Comparison of ENCODE assay signal across 12 mouse cellular contexts in the genomic region with DNA sequence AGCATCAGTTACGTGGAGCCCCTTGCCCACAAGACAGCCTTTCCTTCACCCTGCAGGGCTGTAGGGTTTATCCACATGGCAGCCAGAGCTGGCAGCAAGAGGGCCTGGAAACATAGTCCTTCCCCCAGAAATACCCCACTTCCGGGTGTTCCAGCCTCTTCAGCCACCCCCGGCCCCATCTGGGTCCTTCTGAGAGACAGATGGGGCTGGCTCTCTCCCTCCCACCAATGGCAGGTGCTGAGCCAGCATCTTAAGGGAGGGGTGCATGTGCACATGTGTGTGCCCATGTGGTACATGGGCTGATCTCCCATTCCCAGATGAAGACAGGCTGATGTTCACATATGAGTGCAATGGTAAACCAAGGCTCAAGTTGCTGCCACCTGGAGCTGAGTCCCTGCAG. TPM values are rescaled to one million over a fixed set of nuclear protein-coding genes. Genes with fewer than 3 reads are reported as not detected.
DNase-seq lines count a peak whose midpoint lies in the region; ATAC-seq lines count a peak whose summit lies in the region.
"Had no signal": no experiment of that assay in that cellular context is flagged by ENCODE, and none has a peak within 500 bp of the region (broad histone marks: within the 10 kb centered on the region; RNA-seq: fewer than 3 reads in every experiment).

No protein-coding gene starts in this region.

- H3K9ac ChIP-seq in forebrain, embryonic 15.5 days (replicated peaks) = no peak overlapping the region
- no peak overlapping the region for H3K9ac ChIP-seq in forebrain, embryonic 13.5 days
- 0 out of 2 replicates have a peak overlapping the region, but pooled peaks have one; percentile 26 for H3K9ac ChIP-seq in midbrain, embryonic 16.5 days (ENCODE audit: low read depth, low read length)
- no peak overlapping the region for H3K9ac ChIP-seq in midbrain, embryonic 13.5 days (replicated peaks)

- DNase-seq in layer of hippocampus, postnatal 36 days = peak; percentile 76 to 83
- peak; percentile 2 for DNase-seq in right cerebral cortex, postnatal 4 days
- DNase-seq in spleen, postnatal 10 days (ENCODE audit: low spot score in 2 of 2) = no peak
- DNase-seq: gastrocnemius, postnatal 36 days; kidney, adult 11 months had no signal

- no peak overlapping the region for H3K4me3 ChIP-seq in forebrain, embryonic 15.5 days
- no peak overlapping the region for H3K4me3 ChIP-seq in forebrain, embryonic 13.5 days
- H3K4me3 ChIP-seq in midbrain, embryonic 16.5 days (ENCODE audit: low read depth, low read length) = no peak overlapping the region
- no peak overlapping the region for H3K4me3 ChIP-seq in midbrain, embryonic 13.5 days (replicated peaks)
- H3K4me3 ChIP-seq: megakaryocyte, embryonic 14.5 days had no signal

- peaks cover 37% of the 10 kb centered on the region for H3K36me3 ChIP-seq in forebrain, embryonic 15.5 days
- H3K36me3 ChIP-seq in forebrain, embryonic 13.5 days (ENCODE audit: poor library complexity, severe bottlenecking) = peaks cover 44% of the 10 kb centered on the region
- H3K36me3 ChIP-seq in midbrain, embryonic 16.5 days (ENCODE audit: control insufficient read depth, insufficient read depth, low read length) = peaks cover 23% of the 10 kb centered on the region
- H3K36me3 ChIP-seq in midbrain, embryonic 13.5 days = peaks cover 47% of the 10 kb centered on the region

- ATAC-seq in forebrain, embryonic 15.5 days (replicated peaks) = no peak; the same call in 1 of the 2 replicates
- no peak for ATAC-seq in forebrain, embryonic 13.5 days
- ATAC-seq in midbrain, embryonic 16.5 days = no peak
- no peak for ATAC-seq in midbrain, embryonic 13.5 days
- ATAC-seq in megakaryocyte progenitor cell, adult 5-6 weeks (replicated peaks; ENCODE audit: poor library complexity) = no peak

- no peak overlapping the region for H3K4me2 ChIP-seq in forebrain, embryonic 15.5 days (replicated peaks)
- no peak overlapping the region for H3K4me2 ChIP-seq in forebrain, embryonic 13.5 days
- no peak overlapping the region for H3K4me2 ChIP-seq in midbrain, embryonic 16.5 days (ENCODE audit: low read length)
- H3K4me2 ChIP-seq in midbrain, embryonic 13.5 days (replicated peaks) = no peak overlapping the region

- H3K27ac ChIP-seq in forebrain, embryonic 15.5 days (replicated peaks) = 0 out of 2 replicates have a peak overlapping the region, but pooled peaks have one; percentile 14
- H3K27ac ChIP-seq in forebrain, embryonic 13.5 days = no peak overlapping the region
- H3K27ac ChIP-seq in midbrain, embryonic 16.5 days (ENCODE audit: low read length) = peak overlapping the region; percentile 11; the same call in 1 of the 2 replicates
- H3K27ac ChIP-seq in midbrain, embryonic 13.5 days = no peak overlapping the region

- 75% methylated on average over 3 of the region's 3 CpGs for WGBS in forebrain, embryonic 15.5 days
- WGBS in forebrain, embryonic 13.5 days = 79% methylated on average over 3 of the region's 3 CpGs
- 86% methylated on average over 3 of the region's 3 CpGs for WGBS in midbrain, embryonic 16.5 days
- 74% methylated on average over 3 of the region's 3 CpGs for WGBS in midbrain, embryonic 13.5 days

- peaks cover 14% of the 10 kb centered on the region for H3K4me1 ChIP-seq in forebrain, embryonic 15.5 days
- peaks cover 15% of the 10 kb centered on the region for H3K4me1 ChIP-seq in forebrain, embryonic 13.5 days
- peaks cover 12% of the 10 kb centered on the region for H3K4me1 ChIP-seq in midbrain, embryonic 16.5 days (ENCODE audit: control insufficient read depth, insufficient read depth, low read length)
- H3K4me1 ChIP-seq in midbrain, embryonic 13.5 days (replicated peaks) = peaks cover 14% of the 10 kb centered on the region

- no peaks in the 10 kb centered on the region for H3K27me3 ChIP-seq in forebrain, embryonic 15.5 days
- H3K27me3 ChIP-seq in forebrain, embryonic 13.5 days = no peaks in the 10 kb centered on the region
- H3K27me3 ChIP-seq in midbrain, embryonic 16.5 days (ENCODE audit: control insufficient read depth, insufficient read depth, low read depth, low read length) = no peaks in the 10 kb centered on the region
- no peaks in the 10 kb centered on the region for H3K27me3 ChIP-seq in midbrain, embryonic 13.5 days

- H3K9me3 ChIP-seq in forebrain, embryonic 15.5 days = no peaks in the 10 kb centered on the region
- no peaks in the 10 kb centered on the region for H3K9me3 ChIP-seq in forebrain, embryonic 13.5 days (replicated peaks)
- H3K9me3 ChIP-seq in midbrain, embryonic 16.5 days (replicated peaks; ENCODE audit: control insufficient read depth, low read length, poor library complexity, severe bottlenecking) = no peaks in the 10 kb centered on the region
- H3K9me3 ChIP-seq in midbrain, embryonic 13.5 days = no peaks in the 10 kb centered on the region
- H3K9me3 ChIP-seq: megakaryocyte, embryonic 14.5 days had no signal

RNA-seq across cellular contexts. Expression of a gene that starts 7.0 kb away (rescaled TPM):
- 25.6 and 26.4 TPM in 2 replicates for polyA plus RNA-seq in forebrain, embryonic 15.5 days (2015; fragmentation: Nextera tagmentation; extraction: Ambion mirVana)
- polyA plus RNA-seq in forebrain, embryonic 13.5 days (2015; fragmentation: Nextera tagmentation; extraction: Ambion mirVana) = 15.0 and 16.7 TPM in 2 replicates
- 43.6 and 45.7 TPM in 2 replicates for polyA plus RNA-seq in midbrain, embryonic 16.5 days (2015; fragmentation: Nextera tagmentation; extraction: Ambion mirVana)
- 24.7 and 29.1 TPM in 2 replicates for polyA plus RNA-seq in midbrain, embryonic 13.5 days (2015; fragmentation: Nextera tagmentation; extraction: Ambion mirVana)
- total RNA-seq in layer of hippocampus, postnatal 36 days (2021) = 100 to 1,000 TPM; 158 to 160 TPM
- not detected in 2 replicates for total RNA-seq in megakaryocyte progenitor cell, adult 5-6 weeks (2015)
- total RNA-seq in megakaryocyte progenitor cell, adult 5-6 weeks (2017) = not detected in 2 replicates

RNA-seq across cellular contexts. Expression of a gene that starts 16.6 kb away (rescaled TPM):
- 35.2 and 36.4 TPM in 2 replicates for polyA plus RNA-seq in forebrain, embryonic 15.5 days (2015; fragmentation: Nextera tagmentation; extraction: Ambion mirVana)
- polyA plus RNA-seq in forebrain, embryonic 13.5 days (2015; fragmentation: Nextera tagmentation; extraction: Ambion mirVana) = 33.9 and 39.1 TPM in 2 replicates
- polyA plus RNA-seq in midbrain, embryonic 16.5 days (2015; fragmentation: Nextera tagmentation; extraction: Ambion mirVana) = 36.5 and 37.2 TPM in 2 replicates
- polyA plus RNA-seq in midbrain, embryonic 13.5 days (2015; fragmentation: Nextera tagmentation; extraction: Ambion mirVana) = 38.6 and 41.4 TPM in 2 replicates
- 10 to 100 TPM; 40.7 to 45.0 TPM for total RNA-seq in layer of hippocampus, postnatal 36 days (2021)
- total RNA-seq in megakaryocyte progenitor cell, adult 5-6 weeks (2015) = 9.2 TPM in 2 replicates
- total RNA-seq in megakaryocyte progenitor cell, adult 5-6 weeks (2017) = 14.9 and 28.9 TPM in 2 replicates

RNA-seq across cellular contexts. Expression of a gene that starts 21.8 kb away (rescaled TPM):
- polyA plus RNA-seq in forebrain, embryonic 15.5 days (2015; fragmentation: Nextera tagmentation; extraction: Ambion mirVana) = 0.40 TPM in 1 of 2 replicates, not detected in the other
- 0.26 TPM in 1 of 2 replicates, not detected in the other for polyA plus RNA-seq in forebrain, embryonic 13.5 days (2015; fragmentation: Nextera tagmentation; extraction: Ambion mirVana)
- 0.40 TPM in 1 of 2 replicates, not detected in the other for polyA plus RNA-seq in midbrain, embryonic 16.5 days (2015; fragmentation: Nextera tagmentation; extraction: Ambion mirVana)
- not detected in 2 replicates for polyA plus RNA-seq in midbrain, embryonic 13.5 days (2015; fragmentation: Nextera tagmentation; extraction: Ambion mirVana)
- total RNA-seq in layer of hippocampus, postnatal 36 days (2021) = 1 to 10 TPM; 1.9 to 2.6 TPM
- total RNA-seq in megakaryocyte progenitor cell, adult 5-6 weeks (2015) = 0.35 and 0.81 TPM in 2 replicates
- not detected in 2 replicates for total RNA-seq in megakaryocyte progenitor cell, adult 5-6 weeks (2017)
- polyA plus RNA-seq: liver, embryonic 16.5 days had no signal

RNA-seq across cellular contexts. Expression of a gene that starts 25.3 kb away (rescaled TPM):
- 51.0 and 54.0 TPM in 2 replicates for polyA plus RNA-seq in forebrain, embryonic 15.5 days (2015; fragmentation: Nextera tagmentation; extraction: Ambion mirVana)
- polyA plus RNA-seq in forebrain, embryonic 13.5 days (2015; fragmentation: Nextera tagmentation; extraction: Ambion mirVana) = 52.3 and 56.7 TPM in 2 replicates
- polyA plus RNA-seq in midbrain, embryonic 16.5 days (2015; fragmentation: Nextera tagmentation; extraction: Ambion mirVana) = 64.2 and 70.2 TPM in 2 replicates
- polyA plus RNA-seq in midbrain, embryonic 13.5 days (2015; fragmentation: Nextera tagmentation; extraction: Ambion mirVana) = 48.3 and 54.9 TPM in 2 replicates
- total RNA-seq in layer of hippocampus, postnatal 36 days (2021) = 10 to 100 TPM; 62.3 to 66.4 TPM
- total RNA-seq in megakaryocyte progenitor cell, adult 5-6 weeks (2015) = 25.4 and 26.4 TPM in 2 replicates
- 16.6 and 21.5 TPM in 2 replicates for total RNA-seq in megakaryocyte progenitor cell, adult 5-6 weeks (2017)

RNA-seq across cellular contexts. Expression of a gene that starts 25.3 kb away (rescaled TPM):
- polyA plus RNA-seq in forebrain, embryonic 15.5 days (2015; fragmentation: Nextera tagmentation; extraction: Ambion mirVana) = 44.0 and 44.9 TPM in 2 replicates
- polyA plus RNA-seq in forebrain, embryonic 13.5 days (2015; fragmentation: Nextera tagmentation; extraction: Ambion mirVana) = 38.8 and 39.8 TPM in 2 replicates
- 46.4 and 50.2 TPM in 2 replicates for polyA plus RNA-seq in midbrain, embryonic 16.5 days (2015; fragmentation: Nextera tagmentation; extraction: Ambion mirVana)
- polyA plus RNA-seq in midbrain, embryonic 13.5 days (2015; fragmentation: Nextera tagmentation; extraction: Ambion mirVana) = 44.0 and 45.1 TPM in 2 replicates
- 10 to 100 TPM; 30.3 to 42.7 TPM for total RNA-seq in layer of hippocampus, postnatal 36 days (2021)
- 23.3 and 27.5 TPM in 2 replicates for total RNA-seq in megakaryocyte progenitor cell, adult 5-6 weeks (2015)
- total RNA-seq in megakaryocyte progenitor cell, adult 5-6 weeks (2017) = 13.6 and 18.7 TPM in 2 replicates

Comparison
In these comparisons a context has a peak if more than half of its experiments do, and no peak if none do; other contexts are left out.
1. H3K27ac ChIP-seq: peak in forebrain, embryonic 15.5 days (single experiment) and midbrain, embryonic 16.5 days (single experiment); none in forebrain, embryonic 13.5 days (single experiment) and midbrain, embryonic 13.5 days (single experiment).
2. DNase-seq: peak in layer of hippocampus, postnatal 36 days (2 of 2) and right cerebral cortex, postnatal 4 days (single experiment); none in spleen, postnatal 10 days (0 of 2).